Mouse (Mus musculus) thymus, postnatal 10 days (tissue): ENCODE data around the gene Mdm2.
A peak's percentile ranks its signal among the peaks of the same experiment; 100 is the strongest.

Source experiments
- DNase-seq, 2 experiments: peaks; one replicate each; pipeline ENCODE4 v3.0.0; 2021; ENCODE audit warnings: low spot score in 2 of 2

Gene Mdm2

GRCm38 (mm10) chr10:117671930-117672666, 38.5 kb downstream of the Mdm2 start:
- DNase-seq: no peak

- DNase-seq: no peak
Observed at GRCm38 (mm10) chr10:117671266-117671665, 39.3 kb downstream of the Mdm2 start.

DNA sequence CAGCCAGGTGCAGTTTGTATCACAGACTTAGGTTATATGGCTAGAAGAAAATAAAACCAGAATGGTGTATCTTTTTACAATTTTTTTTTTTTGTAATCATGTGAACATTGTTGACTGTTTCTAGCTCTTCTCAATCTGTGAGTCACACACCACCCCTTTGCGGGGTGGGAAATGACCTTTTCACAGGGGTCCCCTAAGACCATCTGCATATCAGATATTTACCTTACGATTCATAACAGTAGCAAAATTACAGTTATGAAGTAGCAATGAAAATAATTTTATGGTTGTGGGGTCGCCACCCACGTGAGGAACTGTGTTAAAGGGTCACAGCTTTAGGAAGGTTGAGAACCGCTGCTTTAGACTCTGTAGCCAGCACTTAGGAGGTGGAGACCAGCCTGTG, 39.8 kb downstream of the Mdm2 start:
- DNase-seq: no peak

DNA sequence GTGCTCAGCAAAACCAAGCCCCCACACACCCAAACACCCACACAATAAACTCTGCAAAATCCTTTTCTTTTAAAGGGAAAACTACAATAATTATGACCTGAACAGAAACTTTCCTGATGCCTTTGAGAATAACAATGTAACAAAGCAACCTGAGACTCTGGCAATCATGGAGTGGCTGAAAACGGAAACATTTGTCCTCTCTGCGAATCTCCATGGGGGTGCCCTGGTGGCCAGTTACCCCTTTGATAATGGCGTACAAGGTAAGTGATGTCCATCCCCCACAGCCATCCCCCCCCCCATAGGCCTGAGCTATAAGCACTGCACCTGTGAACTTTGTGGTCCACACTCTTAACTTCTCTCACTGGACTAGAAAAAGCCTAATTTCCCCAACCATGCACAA, 40.5 kb downstream of the Mdm2 start:
- no peak for DNase-seq

GRCm38 (mm10) chr10:117669449-117670090, 41.0 kb downstream of the Mdm2 start:
- DNase-seq: no peak

GRCm38 (mm10) chr10:117668546-117669300, 41.8 kb downstream of the Mdm2 start:
- no peak for DNase-seq

DNA sequence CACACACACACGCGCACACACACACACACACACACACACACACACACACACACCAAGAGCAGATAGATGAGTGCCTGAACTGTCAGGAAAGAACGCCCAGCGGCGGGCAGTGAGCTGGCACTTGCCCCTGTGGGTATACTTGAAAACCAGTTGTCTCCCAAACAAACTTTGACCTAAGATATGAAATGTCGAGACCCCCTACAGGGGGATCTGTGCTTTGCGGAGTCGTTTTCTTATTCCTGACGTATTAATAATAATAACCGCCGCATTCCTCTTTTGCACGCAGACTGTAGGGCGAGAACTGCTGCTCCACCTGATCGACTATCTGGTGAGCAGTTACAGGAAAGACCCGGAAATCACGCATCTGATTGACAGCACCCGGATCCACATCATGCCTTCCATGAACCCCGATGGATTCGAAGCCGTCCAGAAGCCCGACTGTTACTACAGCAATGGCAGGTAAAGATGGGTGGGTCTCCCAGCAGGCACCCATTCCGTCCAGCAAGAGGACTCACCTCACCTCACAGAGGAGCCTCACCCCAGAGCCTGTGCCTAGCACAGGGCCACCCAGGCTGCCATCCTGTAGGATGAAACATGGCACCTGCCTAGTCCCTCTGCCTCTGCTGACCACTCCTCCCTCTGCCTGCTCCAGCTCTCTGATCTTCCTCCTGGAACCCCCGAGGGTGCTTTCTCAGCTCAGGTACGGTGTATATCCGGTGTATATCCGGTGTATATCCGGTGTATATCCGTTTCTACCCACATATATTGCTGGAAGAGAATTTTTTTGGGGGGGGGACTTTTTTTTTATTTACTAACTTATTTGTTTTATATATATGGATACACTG, 42.7 kb downstream of the Mdm2 start:
- no peak for DNase-seq

GRCm38 (mm10) chr10:117666947-117667630, 43.5 kb downstream of the Mdm2 start:
- DNase-seq: no peak

GRCm38 (mm10) chr10:117666361-117666760, 44.2 kb downstream of the Mdm2 start:
- no peak for DNase-seq

GRCm38 (mm10) chr10:117665376-117666275, 44.9 kb downstream of the Mdm2 start:
- no peak for DNase-seq

DNA sequence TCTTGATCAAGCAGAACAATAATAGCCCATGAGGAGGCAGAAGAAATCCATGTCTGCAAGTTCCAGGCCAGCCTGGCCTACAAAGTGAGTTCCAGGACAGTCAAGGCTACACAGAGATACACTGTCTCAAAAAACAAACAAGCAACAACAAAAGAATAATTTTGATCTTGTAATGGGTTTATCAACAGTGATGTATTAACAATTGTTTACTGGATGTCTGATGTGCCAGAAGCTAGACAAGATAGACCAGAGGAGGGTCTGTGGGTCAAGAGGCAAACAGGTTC, 45.7 kb downstream of the Mdm2 start:
- no peak for DNase-seq

DNA sequence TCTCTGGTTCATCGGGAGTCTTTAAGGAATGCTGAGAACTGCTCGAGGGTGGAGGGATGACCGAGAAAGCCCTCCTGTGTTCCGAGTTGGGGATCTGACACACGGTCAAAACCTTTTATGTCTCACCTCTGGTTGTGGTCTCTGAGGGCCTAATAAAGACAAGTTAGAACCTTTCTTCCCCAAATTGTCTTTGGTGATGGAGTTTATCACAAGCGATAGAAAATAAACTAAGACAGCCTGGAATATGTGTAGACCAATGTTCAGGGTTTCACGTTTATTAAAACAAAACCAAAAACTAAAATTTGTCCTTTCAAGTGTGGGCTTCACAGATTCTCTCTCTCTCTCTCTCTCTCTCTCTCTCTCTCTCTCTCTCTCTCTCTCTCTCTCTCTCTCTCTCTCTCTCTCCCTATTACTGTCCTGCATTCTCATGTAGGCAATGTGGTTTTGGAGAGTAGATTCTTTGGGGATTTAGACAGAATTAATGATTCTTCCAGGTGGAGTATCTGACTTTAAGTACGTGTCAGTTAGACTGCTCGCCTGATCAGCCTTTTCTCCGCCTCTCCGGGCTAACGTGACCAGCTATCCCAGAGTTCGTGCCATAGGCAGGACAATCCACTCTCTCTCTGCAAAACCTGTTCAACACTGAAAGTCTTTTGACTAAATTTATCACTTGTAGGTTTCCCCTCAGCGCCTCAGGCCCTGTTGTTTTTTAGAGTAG, 46.2 kb downstream of the Mdm2 start:
- no peak for DNase-seq

DNA sequence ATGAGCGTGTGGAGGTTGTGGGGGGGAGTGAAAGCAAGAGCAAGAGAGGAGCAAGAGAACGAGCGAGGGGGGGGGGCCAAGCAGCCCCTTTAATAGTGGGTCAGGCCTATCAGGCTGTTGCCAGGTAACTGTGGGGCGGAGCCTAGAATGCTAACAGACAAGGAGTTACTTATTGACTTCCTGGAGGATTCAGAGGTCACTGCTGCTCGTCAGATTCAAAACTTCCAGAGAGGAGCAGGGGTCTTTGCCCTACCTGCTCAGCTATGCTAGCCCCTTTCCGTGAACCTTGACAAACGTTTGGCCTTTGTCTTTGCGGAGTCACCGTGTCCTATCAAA, 46.7 kb downstream of the Mdm2 start:
- no peak for DNase-seq

DNA sequence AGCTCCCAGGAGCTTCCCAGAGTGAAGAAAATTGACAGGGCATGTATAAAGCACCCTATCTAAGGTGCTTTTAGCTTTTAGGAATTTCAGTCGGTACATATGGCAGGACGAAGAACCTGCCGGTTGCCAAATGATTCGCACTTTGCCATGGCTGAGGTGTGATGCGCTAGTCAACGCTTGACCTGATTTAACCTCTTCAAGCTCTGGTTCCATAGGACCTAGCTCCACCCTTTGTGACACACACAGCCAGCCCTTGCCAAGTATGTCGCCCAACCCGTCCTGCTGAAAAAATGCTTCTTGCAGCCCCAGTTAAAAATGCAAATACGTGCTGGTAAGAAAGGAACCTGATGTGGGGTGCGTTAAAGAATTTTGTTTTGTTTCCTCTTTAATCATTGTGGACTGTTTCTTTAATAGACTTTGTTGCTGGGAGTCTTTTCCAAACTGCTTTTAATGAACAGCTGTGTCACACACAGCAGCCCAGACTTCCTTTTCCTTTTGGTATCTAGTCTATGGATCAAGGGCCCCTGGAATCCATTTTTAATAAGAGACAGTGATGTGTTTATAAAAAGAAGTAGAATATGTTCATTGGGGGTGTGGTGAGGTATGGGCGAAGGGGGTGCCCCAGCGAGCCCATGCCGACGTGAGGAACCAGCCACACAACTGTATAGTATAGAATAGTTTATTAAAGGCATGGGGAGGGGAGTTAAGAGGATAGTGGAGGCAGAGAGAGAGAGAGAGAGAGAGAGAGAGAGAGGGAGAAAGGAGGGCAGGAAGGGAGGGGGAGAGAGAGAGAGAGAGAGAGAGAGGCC, 47.3 kb downstream of the Mdm2 start:
- DNase-seq: no peak

- no peak for DNase-seq
Observed at GRCm38 (mm10) chr10:117662316-117663055, 48.1 kb downstream of the Mdm2 start.

DNA sequence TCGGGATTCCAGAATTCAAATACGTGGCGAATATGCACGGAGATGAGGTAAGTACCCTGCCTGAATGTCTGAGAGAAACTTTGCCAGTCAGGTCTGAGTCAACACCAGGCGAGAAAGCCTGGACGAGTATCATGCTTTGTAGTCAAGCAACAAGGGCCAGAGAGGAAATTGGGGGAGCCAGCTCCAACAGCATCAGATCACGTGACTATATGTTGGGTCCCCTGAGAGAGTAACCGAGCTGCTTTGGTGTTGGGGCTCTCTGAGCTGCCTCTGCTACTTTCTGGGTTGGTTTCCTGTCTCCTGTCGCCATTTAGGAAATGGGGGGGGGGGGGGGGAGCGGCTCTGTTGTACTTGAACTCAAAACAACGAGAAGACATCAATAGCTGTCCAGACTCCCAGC, 50.7 kb downstream of the Mdm2 start:
- DNase-seq: peak; percentile 58 to 68

- DNase-seq: no peak
Observed at GRCm38 (mm10) chr10:117659430-117659813, 51.1 kb downstream of the Mdm2 start.
